In the genomic region with DNA sequence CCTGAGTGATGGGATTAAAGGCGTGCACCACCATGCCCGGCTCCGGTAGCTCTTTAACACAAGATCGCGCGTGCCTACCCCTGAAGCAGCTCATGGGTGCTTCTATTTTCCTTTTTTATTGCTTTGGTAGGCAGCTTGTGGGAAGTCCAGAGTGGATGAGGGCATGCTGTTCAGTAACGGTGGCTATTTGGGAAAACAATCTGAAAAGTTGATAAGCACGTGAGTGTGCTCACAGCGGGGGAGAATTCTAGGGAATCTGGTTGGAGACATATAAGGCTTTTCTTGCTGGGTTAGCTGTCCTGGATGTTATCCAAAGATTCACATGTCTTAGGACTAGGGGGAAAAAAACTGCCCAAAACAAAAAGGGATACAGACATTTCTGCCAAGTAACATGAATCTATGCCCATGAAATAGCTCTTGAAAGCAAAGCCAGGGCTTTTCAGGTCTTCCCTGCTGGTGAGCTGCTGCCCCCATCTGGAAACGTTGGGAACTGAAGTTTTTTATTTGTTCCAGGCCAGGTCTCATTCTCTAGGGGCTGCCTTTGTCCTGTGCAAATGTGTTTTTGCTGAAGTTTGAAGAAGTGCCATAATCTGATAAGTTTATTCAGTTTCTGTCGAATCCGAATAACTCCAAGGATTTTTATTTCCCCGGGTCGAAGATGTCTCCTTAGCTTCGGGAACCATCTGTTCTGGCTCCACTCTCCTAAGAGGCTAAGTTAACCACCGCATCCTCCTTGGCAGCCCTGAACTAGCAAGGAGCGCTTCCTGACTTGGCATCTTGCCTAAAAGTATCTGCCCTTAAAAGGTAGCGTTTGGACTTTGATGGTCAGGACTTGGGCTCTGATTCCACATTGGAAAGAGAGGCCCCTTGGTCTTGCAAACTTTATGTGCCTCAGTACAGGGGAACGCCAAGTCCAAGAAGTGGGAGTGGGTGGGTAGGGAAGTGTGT, we compare ENCODE assay signal across 9 mouse cellular contexts. TPM values are rescaled to one million over a fixed set of nuclear protein-coding genes. Genes with fewer than 3 reads are reported as not detected.
A peak's percentile ranks its signal among the peaks of the same experiment; 100 is the strongest.
DNase-seq lines count a peak whose midpoint lies in the region; ATAC-seq and TF ChIP-seq lines count a peak whose summit lies in the region.
"Had no signal": no experiment of that assay in that cellular context is flagged by ENCODE, and none has a peak within 500 bp of the region (broad histone marks: within the 10 kb centered on the region; RNA-seq: fewer than 3 reads in every experiment).

No protein-coding gene starts in this region.

- H3K4me1 ChIP-seq in ES-E14 (ENCODE audit: control insufficient read depth in 2 of 2, insufficient read depth in 2 of 2, low read length in 2 of 2, poor library complexity in 1 of 2) = no peaks in the 10 kb centered on the region
- H3K4me1 ChIP-seq in forebrain, embryonic 12.5 days = no peaks in the 10 kb centered on the region
- peaks cover 3% of the 10 kb centered on the region for H3K4me1 ChIP-seq in heart, embryonic 16.5 days (ENCODE audit: control insufficient read depth, insufficient read depth, low read length)
- no peaks in the 10 kb centered on the region for H3K4me1 ChIP-seq in liver, postnatal 0 days (ENCODE audit: insufficient read depth)

- H3K9ac ChIP-seq in ES-E14 (ENCODE audit: insufficient read depth, low read depth, low read length, poor library complexity, severe bottlenecking) = no peak overlapping the region
- no peak overlapping the region for H3K9ac ChIP-seq in forebrain, embryonic 12.5 days
- no peak overlapping the region for H3K9ac ChIP-seq in heart, embryonic 16.5 days (ENCODE audit: low read length)
- H3K9ac ChIP-seq in liver, postnatal 0 days (replicated peaks) = no peak overlapping the region

- H3K4me2 ChIP-seq in forebrain, embryonic 12.5 days = no peak overlapping the region
- H3K4me2 ChIP-seq in heart, embryonic 16.5 days (ENCODE audit: low read depth, low read length) = peak overlapping the region; percentile 40
- no peak overlapping the region for H3K4me2 ChIP-seq in liver, postnatal 0 days (ENCODE audit: low read depth, low read length)

- TF ChIP-seq CTCF in liver, postnatal 0 days (IDR thresholded peaks at IDR 0.05; ENCODE audit: low read depth) = peak; percentile 89

- H3K27ac ChIP-seq in ES-E14 (ENCODE audit: insufficient read depth, low read depth, low read length, poor library complexity, severe bottlenecking) = no peak overlapping the region
- no peak overlapping the region for H3K27ac ChIP-seq in forebrain, embryonic 12.5 days
- no peak overlapping the region for H3K27ac ChIP-seq in heart, embryonic 16.5 days (ENCODE audit: low read length)
- H3K27ac ChIP-seq in liver, postnatal 0 days (ENCODE audit: low read depth) = no peak overlapping the region
- H3K27ac ChIP-seq: macrophage had no signal

- no peak overlapping the region for H3K4me3 ChIP-seq in ES-E14 (ENCODE audit: insufficient read depth in 1 of 2, low read depth in 1 of 2, low read length in 2 of 2, poor library complexity in 1 of 2, severe bottlenecking in 1 of 2)
- no peak overlapping the region for H3K4me3 ChIP-seq in forebrain, embryonic 12.5 days (replicated peaks)
- peak overlapping the region; percentile 1; the same call in 1 of the 2 replicates for H3K4me3 ChIP-seq in heart, embryonic 16.5 days (ENCODE audit: low read length)
- no peak overlapping the region for H3K4me3 ChIP-seq in liver, postnatal 0 days (ENCODE audit: low read depth, low read length)

- WGBS in forebrain, embryonic 12.5 days = 65% methylated on average over 19 of the region's 19 CpGs
- 45% methylated on average over 19 of the region's 19 CpGs for WGBS in heart, embryonic 16.5 days
- WGBS in liver, postnatal 0 days (ENCODE audit: insufficient replicate concordance) = 54% methylated on average over 19 of the region's 19 CpGs

- no peaks in the 10 kb centered on the region for H3K27me3 ChIP-seq in forebrain, embryonic 12.5 days
- H3K27me3 ChIP-seq in heart, embryonic 16.5 days (ENCODE audit: control insufficient read depth, insufficient read depth, low read length) = no peaks in the 10 kb centered on the region
- no peaks in the 10 kb centered on the region for H3K27me3 ChIP-seq in liver, postnatal 0 days (ENCODE audit: insufficient read depth, low read length)

- in situ Hi-C loops in ES-E14 (cut with MboI; ENCODE audit: low sequenced_read_pairs in 2 of 2, unreplicated experiment in 2 of 2) = no loop called here

- TF ChIP-seq EP300 in liver, postnatal 0 days (IDR thresholded peaks at IDR 0.05; ENCODE audit: low read depth) = no peak

- H3K9me3 ChIP-seq in ES-E14 (ENCODE audit: control insufficient read depth, insufficient read depth, low read depth, low read length) = no peaks in the 10 kb centered on the region
- no peaks in the 10 kb centered on the region for H3K9me3 ChIP-seq in forebrain, embryonic 12.5 days
- H3K9me3 ChIP-seq in heart, embryonic 16.5 days (replicated peaks; ENCODE audit: control insufficient read depth, low read length) = peaks cover 3% of the 10 kb centered on the region; the same call in 1 of the 2 replicates
- H3K9me3 ChIP-seq in liver, postnatal 0 days (ENCODE audit: low read length) = no peaks in the 10 kb centered on the region

- DNase-seq in ES-E14 (ENCODE audit: low read depth, low spot score) = peak; percentile 74
- peak; percentile 48 for DNase-seq in c-Kit-positive CD71-positive TER-119-negative erythroid progenitor cells, embryonic 14.5 days (ENCODE audit: low read depth)
- peak; percentile 80 to 90 for DNase-seq in kidney, postnatal 36 days
- peak; percentile 72 for DNase-seq in liver, postnatal 0 days
- DNase-seq in ovary, adult 18-20 months (ENCODE audit: low spot score) = peak; percentile 68
- peak; percentile 23 to 74 for DNase-seq in thymus, postnatal 10 days (ENCODE audit: low spot score in 2 of 2)

- ATAC-seq in forebrain, embryonic 12.5 days (ENCODE audit: low FRiP score) = 0 out of 2 replicates have a peak, but pooled peaks have one; percentile 60
- peak; percentile 69 for ATAC-seq in heart, embryonic 16.5 days (replicated peaks; ENCODE audit: extremely low read depth, insufficient read depth, low FRiP score)
- no peak for ATAC-seq in liver, postnatal 0 days

- H3K36me3 ChIP-seq in ES-E14 (ENCODE audit: control insufficient read depth, insufficient read depth, low read length, poor library complexity, severe bottlenecking) = no peaks in the 10 kb centered on the region
- H3K36me3 ChIP-seq in forebrain, embryonic 12.5 days (replicated peaks) = no peaks in the 10 kb centered on the region
- no peaks in the 10 kb centered on the region for H3K36me3 ChIP-seq in heart, embryonic 16.5 days (ENCODE audit: control insufficient read depth, insufficient read depth)
- H3K36me3 ChIP-seq in liver, postnatal 0 days (replicated peaks; ENCODE audit: insufficient read depth, low read length) = no peaks in the 10 kb centered on the region

TF ChIP-seq in ES-E14, 5 proteins besides CTCF, POLR2A, EP300 and RAD21:
- TF ChIP-seq ZC3H11A (IDR thresholded peaks at IDR 0.05; ENCODE audit: borderline replicate concordance, low read depth, low read length) (no peak), HCFC1 (IDR thresholded peaks at IDR 0.05; ENCODE audit: borderline replicate concordance, insufficient read depth, low read length) (no peak), CHD2 (IDR thresholded peaks at IDR 0.05; ENCODE audit: low read depth, low read length) (no peak), MAFK (IDR thresholded peaks at IDR 0.05; ENCODE audit: insufficient read depth, low read depth, low read length) (no peak), ZNF384 (IDR thresholded peaks at IDR 0.05; ENCODE audit: low read depth, low read length) (no peak)

RNA-seq across cellular contexts. Expression of a gene that starts 24.8 kb away (rescaled TPM):
- 1.0 and 3.3 TPM in 2 replicates for total RNA-seq in ES-E14 (2012; rRNA removed)
- polyA plus RNA-seq in forebrain, embryonic 12.5 days (2016; fragmentation: Nextera tagmentation; extraction: Ambion mirVana) = 0.09 and 0.18 TPM in 2 replicates
- polyA plus RNA-seq in heart, embryonic 16.5 days (2015; fragmentation: Nextera tagmentation; extraction: Ambion mirVana) = 0.14 TPM in 1 of 2 replicates, not detected in the other
- 2,026 and 2,087 TPM in 2 replicates for polyA plus RNA-seq in liver, postnatal 0 days (2015; fragmentation: Nextera tagmentation; extraction: Ambion mirVana)
- polyA plus RNA-seq: macrophage had no signal

Comparison
In these comparisons a context has a peak if more than half of its experiments do, and no peak if none do; other contexts are left out.
1. RNA of a gene that starts 24.8 kb away (polyA plus RNA-seq): 2,026 to 2,087 TPM in liver, postnatal 0 days; 0.09 to 0.18 TPM in forebrain, embryonic 12.5 days and 0.14 TPM in heart, embryonic 16.5 days; every median in the first group is over 1,000 times any median in the second.
2. Peak in every context shown above with its lines, with median percentiles within 50 percentile points of each other: DNase-seq.